Mouse (Mus musculus) CD8-positive naive resting alpha-beta T cell, adult 2 months (primary cell): Measurements from ENCODE around the gene Fam207a.

ENCODE experiments used
- DNase-seq, 2 experiments: peaks; one replicate each; pipeline ENCODE4 v3.0.0; 2022; ENCODE audit warnings: low read depth in 2 of 2, low spot score in 2 of 2

Gene Fam207a

GRCm38 (mm10) chr10:77531026-77532019 is 15.7 kb upstream of the Fam207a start:
- DNase-seq: no peak

DNA sequence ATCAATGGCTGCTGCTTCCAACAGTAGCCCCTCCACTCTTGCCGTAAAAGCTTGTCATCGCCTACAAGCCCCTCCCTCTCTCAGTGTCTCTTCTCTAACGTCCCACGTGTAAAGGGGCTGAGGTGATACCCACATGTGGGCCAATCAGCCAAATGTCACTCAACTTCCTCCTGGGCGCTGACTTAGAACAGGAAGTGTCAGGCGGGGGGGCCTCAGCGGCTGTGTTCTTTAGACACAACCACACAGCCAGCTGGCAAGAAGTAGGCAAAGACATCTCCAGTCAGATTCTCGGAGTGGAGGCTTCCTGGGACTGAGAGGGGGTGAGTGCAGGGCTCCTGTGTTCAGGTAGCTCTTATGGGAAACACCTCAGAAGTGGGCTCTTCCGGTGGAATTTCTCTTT is 14.6 kb upstream of the Fam207a start, which contains the start of gene Itgb2:
Gene Itgb2 (plus strand): TSS at position 113 of the 400 bp plus-strand sequence.
- peak; percentile 59 to 68 for DNase-seq

DNA sequence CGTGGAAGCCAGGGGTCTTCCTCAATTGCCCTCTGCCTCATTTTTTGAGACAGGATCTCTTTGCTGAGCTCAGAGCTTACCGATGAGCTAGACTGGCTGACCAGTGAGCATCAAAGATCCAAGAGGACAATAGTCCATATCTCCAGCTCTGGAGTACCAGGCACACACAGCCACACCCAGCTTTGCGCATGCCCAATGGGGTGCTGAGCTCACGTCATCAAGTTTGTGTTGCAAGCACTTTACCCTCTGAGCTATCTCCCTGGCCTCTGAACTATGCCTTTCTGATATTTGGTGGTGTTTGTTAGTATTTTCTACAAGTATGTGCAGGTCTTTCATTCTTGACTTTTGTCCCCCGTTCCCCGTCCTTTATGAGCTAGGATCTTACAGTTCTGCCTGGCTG is 13.0 kb upstream of the Fam207a start:
- no peak for DNase-seq

DNA sequence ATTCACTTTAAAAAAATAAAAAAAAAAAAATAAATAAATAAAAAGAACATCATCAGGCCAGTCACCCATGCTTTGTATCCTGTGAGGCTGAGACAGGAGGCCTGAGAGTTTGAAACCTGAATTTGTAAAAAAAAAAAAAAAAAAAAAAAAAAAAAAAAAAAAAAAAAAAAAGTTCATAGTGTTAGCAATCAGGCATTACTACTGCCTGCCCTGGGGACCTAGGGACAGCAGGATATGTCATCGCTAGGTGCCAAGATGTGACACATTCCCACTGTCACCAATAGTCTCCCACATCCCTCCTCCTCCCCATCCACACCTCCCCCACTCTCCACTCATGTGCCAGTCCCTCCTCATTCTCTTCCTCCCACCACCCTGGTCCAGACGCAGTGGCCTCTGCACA is 10.9 kb upstream of the Fam207a start:
- DNase-seq: no peak

- DNase-seq: no peak
Measured at GRCm38 (mm10) chr10:77523321-77523720, 7.7 kb upstream of the Fam207a start.

DNA sequence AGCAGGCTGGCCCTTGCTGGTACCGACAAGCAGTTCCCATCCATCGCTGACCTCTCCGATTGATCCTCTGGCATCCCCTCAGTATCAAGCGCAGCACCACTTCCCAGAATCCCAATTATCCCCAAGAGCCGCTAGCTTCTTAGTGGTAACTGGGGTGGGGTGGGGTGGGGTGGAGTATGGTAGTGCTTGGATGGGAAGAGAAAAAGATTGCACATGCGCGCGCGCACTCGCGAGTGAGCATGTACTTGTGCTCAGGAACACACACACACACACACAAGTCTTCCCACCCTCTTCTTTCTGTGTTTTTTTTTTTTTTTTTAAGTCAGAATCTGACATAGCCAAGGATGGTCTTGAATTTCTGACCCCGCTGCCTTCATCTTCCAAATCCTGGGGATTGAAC is 7.2 kb upstream of the Fam207a start:
- no peak for DNase-seq

DNA sequence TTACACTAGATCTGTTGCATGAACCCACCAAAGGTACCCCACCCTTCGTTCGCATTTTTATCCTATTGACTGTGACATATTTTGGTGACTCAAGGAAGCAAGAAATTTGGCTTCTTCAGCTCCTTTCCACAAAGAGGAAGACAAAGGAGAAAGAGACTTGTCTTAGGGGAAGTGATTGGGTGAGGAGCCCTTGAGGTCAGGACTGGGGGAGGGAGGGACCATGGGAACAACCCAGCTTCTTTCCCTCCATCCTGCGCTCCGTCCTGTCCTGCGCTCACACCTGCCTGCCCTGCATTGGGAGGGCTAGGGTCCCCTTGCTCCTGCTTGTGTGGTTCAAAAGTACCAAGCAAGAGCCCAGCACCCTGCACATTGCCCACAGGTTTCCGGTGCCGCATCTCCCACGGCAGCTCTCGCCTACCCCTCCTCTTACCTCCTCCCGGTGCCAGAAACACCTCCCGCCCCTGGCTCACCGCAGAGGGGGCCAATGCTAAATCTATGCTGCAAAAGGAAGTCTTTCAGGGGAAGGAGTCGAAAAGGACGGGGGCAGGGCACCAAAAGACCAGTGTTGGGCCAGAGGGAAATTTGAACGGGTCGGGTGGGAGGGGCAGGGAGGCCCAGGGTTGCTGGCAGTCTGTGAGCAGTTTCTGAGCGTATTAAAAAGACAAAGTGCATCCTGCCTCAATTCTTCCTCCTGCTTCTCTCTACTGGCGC is 6.6 kb upstream of the Fam207a start:
- DNase-seq: peak; percentile 65 to 66

GRCm38 (mm10) chr10:77520497-77520896 is 4.9 kb upstream of the Fam207a start:
- DNase-seq: peak; percentile 58 to 68

GRCm38 (mm10) chr10:77519191-77519590 is 3.6 kb upstream of the Fam207a start:
- DNase-seq: no peak

GRCm38 (mm10) chr10:77517801-77518200 is 2.2 kb upstream of the Fam207a start:
- no peak for DNase-seq

DNA sequence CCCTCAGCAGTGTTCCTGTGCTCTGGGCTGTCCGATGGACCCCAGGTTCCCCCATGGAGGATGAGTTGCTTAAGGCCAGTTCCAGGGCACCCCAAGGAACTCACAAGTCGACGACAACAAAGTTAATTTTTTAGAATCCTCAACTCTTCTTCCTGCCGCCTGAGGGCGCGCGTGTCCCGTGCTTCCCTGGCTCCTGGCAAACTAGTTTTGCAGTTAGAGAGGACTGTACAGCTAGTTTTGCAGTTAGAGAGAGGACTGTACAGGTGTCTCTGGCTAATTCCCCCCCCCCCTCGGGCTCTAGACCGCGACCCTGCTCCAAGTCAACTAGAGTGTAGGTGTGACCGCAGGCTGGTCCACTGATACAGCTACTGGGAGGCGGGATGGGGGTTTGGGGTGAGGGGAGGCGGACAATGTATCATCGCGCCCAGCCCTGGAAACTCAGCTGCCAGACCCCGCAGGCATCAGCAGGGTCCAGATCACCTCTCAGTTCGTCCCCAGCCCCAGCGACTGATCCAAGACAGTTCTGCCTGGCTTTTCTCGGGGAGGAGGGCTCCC is 1.6 kb upstream of the Fam207a start:
- DNase-seq: peak; percentile 65 to 69

DNA sequence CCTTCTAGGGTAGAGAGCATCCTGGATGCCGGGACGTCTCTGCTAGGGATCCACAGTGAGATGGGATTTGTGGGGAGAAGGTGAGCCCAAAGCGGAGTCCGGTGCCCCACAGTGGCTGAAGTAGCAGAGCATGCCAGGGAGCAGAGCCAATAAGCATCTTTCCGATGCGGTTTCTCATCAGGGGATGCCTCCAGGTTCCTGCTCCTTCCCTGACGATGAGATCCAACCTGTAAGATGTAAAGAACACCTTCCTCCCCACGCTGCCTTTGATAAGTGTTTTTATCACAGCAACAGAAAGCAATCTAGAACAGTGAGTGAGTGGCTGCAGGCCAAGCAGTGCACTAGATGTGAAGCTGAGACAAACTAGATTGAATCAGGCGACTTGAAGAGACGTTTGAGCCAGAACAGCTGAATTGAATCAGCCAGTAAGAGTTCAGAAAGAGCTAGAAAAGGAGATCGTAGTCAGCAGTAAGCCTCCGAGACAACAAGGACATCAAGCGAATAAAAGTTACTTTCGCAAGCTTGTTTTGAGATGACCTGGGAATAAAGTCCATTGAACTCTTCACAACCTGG is 880 bp upstream of the Fam207a start:
- no peak for DNase-seq

DNA sequence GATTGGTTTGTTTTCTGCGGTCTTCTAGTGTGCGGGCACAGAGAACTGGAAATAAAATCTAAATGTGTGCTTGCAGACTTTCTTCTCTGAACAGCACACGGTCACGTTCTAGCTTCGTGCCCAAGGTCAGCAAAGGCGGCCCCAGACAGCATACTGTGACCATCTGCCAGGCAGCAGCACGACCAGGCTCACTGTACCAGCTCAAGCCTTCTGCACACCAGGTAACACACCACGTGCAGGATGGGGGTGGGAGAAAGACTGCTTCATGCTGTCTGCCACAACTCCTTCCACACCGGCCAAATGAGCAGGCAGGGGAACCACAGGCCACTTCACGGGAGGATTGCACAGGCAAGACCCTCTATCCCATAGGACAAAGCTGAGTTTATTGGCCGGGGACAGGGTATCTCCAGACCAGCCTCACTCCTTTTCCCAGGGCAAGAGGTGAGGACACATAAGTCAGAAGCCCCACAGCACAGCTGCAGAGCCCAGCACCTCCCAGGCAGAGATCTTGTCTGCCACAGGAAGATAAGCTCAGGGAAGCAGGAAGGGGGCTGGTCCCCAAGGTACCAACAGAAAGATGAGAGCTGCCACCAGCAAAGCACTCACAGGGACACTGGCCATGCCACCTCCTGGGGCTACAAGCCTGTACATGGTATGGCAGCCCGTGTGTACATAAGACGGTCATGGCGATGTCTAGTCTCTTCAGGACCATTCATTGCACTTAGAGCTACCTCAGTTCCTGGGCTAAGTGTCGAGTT is 5.2 kb downstream of the Fam207a start:
- no peak for DNase-seq

DNA sequence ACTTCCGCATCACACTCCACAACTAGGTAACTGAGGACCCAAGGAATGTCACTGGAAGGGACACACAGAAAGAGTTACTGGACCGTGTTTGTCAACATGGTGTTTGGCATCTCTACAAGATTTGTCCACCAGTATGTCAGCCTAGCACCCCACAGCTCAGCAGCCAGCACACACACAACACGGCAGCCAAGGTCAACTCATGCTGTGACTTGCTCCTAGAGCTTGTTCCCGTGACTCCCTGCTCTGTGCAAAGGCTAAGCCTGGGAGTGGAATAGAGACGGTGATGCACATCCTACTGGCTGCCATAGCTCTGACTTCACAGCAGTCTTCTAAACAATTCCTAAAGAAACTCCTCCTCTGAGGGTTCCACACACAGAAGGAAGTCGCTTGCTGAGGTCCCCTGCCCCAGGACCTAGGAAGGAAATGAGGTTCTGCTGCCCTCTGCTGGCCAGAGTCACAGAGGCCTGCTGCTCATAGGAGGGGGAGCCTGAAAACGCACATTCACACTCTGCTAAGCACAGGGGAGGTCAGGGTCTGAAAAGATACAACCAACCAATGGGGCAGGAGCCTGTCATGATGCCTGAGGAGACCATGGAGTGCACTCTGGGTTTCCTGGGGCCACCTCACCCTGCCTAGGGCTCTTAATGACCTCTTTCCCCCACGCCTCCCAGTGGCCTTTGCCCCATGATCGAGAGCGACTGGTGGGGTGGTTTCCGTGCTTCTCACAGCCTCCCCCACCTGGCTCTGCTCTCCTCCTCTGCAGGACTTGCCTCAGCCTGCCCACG is 6.0 kb downstream of the Fam207a start:
- DNase-seq: peak; percentile 64 to 75

DNA sequence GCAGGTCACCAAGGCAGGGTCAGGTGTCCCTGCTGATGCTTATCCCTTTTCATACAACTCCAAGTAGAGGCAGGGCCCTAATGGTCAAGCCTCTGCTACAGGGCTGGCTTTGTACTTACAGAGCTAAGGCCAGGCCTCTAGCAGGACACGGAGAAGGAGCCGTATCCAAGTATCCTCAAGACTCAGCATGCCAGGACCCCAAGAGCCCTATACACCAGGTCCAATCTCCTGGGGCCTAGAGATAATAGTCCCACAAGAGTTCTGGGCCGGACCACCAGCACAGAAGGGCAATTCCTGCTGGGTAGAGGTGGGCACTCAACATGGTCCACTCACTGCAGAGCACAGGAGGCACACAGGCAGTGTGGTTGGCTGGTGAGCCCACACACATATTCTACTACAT is 6.8 kb downstream of the Fam207a start:
- no peak for DNase-seq

DNA sequence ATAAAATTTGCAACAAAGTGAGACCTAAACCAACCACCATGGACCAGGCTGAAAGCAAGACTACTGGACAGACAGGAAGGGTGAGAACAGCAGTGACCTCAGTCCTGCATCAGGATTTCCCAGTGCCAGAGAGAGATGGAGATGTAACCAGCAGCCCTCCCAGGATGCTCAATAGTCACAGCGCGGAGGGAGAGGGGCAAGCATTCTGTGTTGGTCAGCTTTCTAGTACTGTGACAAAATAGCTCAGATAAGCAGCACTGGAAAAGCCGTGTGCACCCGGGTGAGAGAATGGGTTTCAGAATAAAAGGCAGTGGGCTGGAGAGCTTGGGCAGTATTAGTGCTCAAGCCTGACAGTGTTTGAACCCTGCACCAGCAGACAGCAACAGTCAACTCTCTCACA is 7.8 kb downstream of the Fam207a start:
- DNase-seq: no peak

DNA sequence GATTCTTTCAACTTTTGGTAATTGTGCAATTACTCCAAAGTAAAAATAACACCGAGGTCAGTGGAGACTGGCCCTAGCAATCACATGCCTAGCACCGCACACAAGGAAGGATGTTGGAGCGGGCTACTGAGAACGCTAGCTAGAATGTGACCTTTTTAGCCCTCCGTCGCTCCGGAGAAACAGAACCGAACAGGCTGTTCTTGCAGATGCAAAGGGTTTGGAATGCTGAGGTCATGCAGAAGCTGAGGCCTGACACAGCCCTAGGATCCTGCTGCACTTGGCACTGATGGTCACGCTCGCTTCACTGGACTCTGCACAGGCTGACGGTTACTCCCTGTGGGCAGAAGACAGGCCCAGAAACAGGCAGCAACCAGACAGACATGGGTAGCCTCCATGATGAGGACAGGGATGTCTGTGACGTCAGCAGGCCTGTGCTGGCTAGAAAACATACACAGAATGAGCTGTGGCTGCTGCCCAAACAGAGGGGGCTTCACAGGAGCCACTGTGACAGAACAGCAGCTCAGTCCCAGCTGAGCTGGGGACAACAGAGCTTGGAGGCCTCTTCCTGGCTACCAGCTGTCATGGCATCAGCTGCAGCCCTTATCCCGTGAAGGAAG is 8.5 kb downstream of the Fam207a start:
- no peak for DNase-seq

GRCm38 (mm10) chr10:77506526-77506925 is 9.1 kb downstream of the Fam207a start:
- DNase-seq: no peak

DNA sequence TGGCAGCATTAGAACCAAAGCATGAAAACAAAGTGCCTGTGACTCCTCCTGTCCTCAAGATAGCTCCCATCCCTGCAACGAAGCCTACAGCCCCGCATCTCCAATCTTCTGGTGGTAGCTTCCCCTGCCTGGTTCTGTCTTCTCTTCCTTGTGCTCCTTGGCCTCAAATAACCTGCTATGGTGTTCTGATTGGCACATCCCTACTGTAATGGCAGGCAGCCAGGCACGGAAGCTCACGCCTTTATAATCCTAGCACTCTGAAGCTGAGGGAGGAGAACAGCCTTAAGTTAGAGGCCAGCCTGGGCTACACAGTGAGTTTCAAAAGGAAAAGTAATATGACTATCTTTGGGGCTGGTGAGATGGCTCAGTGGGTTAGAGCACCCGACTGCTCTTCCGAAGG is 11.4 kb downstream of the Fam207a start:
- DNase-seq: no peak
